Mouse (Mus musculus): Measurements from ENCODE around the gene Igfbp2. TPM values are rescaled to one million over a fixed set of nuclear protein-coding genes. Genes with fewer than 3 reads are reported as not detected.

Gene Igfbp2
- polyA plus RNA-seq, 1 experiment from 2014 or later = 85.0 TPM

DNA sequence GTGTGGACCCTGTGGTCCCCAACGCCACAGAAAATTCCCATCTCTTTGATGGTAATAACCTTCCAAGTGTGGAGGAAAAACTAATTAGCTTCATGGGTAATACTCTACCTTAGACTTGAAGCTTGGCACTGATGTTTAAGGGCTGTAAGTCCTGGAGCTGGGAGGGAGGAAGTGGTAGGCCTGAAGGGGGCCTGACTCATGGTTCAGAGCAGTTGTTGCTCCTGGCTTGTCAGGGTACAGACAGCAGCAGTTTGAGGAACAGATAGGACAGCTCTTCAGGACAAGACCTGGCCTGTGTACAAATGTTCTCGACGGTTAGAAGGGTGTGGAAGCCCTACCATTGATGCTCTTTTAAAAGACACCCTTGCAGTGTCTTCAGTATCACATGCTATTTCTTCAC lies 8.7 kb upstream of the Igfbp2 start:
- Histone ChIP-seq H3K4me2 (no peak overlapping the region), H3K27ac (replicated peaks) (no peak overlapping the region; the same call in 1 of the 2 replicates), H3K4me3 (no peak overlapping the region), H3K4me1 (peaks cover 24% of the 10 kb centered on the region), H3K27me3 (replicated peaks) (no peaks in the 10 kb centered on the region), H3K9me3 (peaks cover 5% of the 10 kb centered on the region; the same call in 1 of the 2 replicates), H3K36me3 (no peaks in the 10 kb centered on the region), H3K9ac (no peak overlapping the region)
- WGBS = 73% methylated on average over 3 of the region's 3 CpGs
- no peak for ATAC-seq (ENCODE audit: extremely low read depth, insufficient number of reproducible peaks, low FRiP score, low TSS enrichment)

DNA sequence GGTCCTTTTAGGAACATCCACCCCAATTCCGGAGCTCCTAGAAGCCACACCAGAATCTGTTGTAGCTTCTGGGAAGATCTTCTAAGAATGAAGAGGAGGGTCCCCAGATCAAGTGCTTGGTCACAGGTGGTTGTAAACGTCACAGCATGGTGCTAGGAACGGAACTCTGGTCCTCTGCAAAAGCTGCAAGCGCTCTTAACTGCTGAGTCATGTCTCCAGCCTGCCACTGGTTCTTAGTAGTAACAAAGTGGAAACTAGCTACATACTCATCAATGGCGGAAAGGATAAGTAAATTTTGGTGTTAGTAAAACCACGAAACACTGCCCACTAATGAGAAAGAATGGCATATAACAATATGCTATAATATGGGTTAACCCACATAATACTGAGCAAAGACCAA lies 4.3 kb upstream of the Igfbp2 start:
- WGBS = 83% methylated on average over 6 of the region's 6 CpGs
- Histone ChIP-seq H3K4me2 (no peak overlapping the region), H3K36me3 (no peaks in the 10 kb centered on the region), H3K9ac (no peak overlapping the region), H3K4me3 (no peak overlapping the region), H3K27me3 (replicated peaks) (peaks cover 18% of the 10 kb centered on the region), H3K4me1 (peaks cover 15% of the 10 kb centered on the region), H3K9me3 (no peaks in the 10 kb centered on the region), H3K27ac (replicated peaks) (no peak overlapping the region)
- no peak for ATAC-seq (ENCODE audit: extremely low read depth, insufficient number of reproducible peaks, low FRiP score, low TSS enrichment)

DNA sequence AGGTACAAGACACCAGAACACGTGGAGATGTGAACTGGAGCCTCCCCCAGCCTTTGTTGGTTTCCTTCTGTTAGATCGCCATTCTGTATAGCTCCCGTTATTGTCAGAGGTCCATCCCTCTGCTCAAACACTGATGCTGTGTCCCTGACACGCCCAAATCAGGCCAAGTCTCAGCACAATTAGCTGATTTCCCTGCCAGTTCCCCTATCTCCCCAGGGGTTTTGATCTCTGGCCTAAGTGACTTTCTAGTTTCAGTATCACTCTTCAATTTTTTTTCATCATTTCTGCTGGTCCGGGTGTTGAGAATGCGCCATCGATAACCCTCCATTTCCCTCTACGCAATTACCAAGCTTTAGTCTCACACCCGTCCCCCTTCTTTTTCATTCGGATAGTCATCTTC lies 1.4 kb upstream of the Igfbp2 start:
- no peak overlapping the region for H3K4me3 ChIP-seq
- WGBS = 78% methylated on average over 10 of the region's 10 CpGs
- no peak overlapping the region for H3K4me2 ChIP-seq

DNA sequence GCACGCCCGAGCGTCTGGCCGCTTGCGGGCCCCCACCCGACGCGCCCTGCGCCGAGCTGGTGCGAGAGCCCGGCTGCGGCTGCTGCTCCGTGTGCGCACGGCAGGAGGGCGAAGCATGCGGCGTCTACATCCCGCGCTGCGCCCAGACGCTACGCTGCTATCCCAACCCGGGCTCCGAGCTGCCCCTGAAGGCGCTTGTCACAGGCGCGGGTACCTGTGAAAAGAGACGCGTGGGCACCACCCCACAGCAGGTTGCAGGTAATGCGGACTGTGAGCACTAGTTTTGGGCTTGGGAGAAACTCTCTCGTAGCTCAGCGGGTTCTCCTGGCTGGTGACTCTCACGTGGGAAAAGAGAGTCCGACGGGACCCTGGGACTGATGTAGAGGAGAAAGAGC lies 401 bp downstream of the Igfbp2 start:
- Histone ChIP-seq H3K4me3 (peak overlapping the region; percentile 68), H3K4me2 (peak overlapping the region; percentile 99), H3K36me3 (no peaks in the 10 kb centered on the region), H3K4me1 (peaks cover 41% of the 10 kb centered on the region), H3K27me3 (replicated peaks) (peaks cover 40% of the 10 kb centered on the region), H3K9ac (peak overlapping the region; percentile 85), H3K27ac (replicated peaks) (no peak overlapping the region; the same call in 1 of the 2 replicates), H3K9me3 (no peaks in the 10 kb centered on the region)
- ATAC-seq (ENCODE audit: extremely low read depth, insufficient number of reproducible peaks, low FRiP score, low TSS enrichment) = no peak
- WGBS = under 1% methylated on average over 37 of the region's 37 CpGs

More for the DNA sequence above, 1.4 kb upstream of the Igfbp2 start:
- ATAC-seq (ENCODE audit: extremely low read depth, insufficient number of reproducible peaks, low FRiP score, low TSS enrichment) = no peak
- no peak overlapping the region for H3K9ac ChIP-seq
- H3K9me3 ChIP-seq = no peaks in the 10 kb centered on the region
- peaks cover 40% of the 10 kb centered on the region for H3K27me3 ChIP-seq (replicated peaks)
- H3K4me1 ChIP-seq = peaks cover 37% of the 10 kb centered on the region
- H3K36me3 ChIP-seq = no peaks in the 10 kb centered on the region
- H3K27ac ChIP-seq (replicated peaks) = no peak overlapping the region

- H3K4me3 ChIP-seq = peak overlapping the region; percentile 68
- H3K4me1 ChIP-seq = peaks cover 41% of the 10 kb centered on the region
- ATAC-seq (ENCODE audit: extremely low read depth, insufficient number of reproducible peaks, low FRiP score, low TSS enrichment) = no peak
- H3K27me3 ChIP-seq (replicated peaks) = peaks cover 40% of the 10 kb centered on the region
- peak overlapping the region; percentile 99 for H3K4me2 ChIP-seq
- peak overlapping the region; percentile 85 for H3K9ac ChIP-seq
- 1% methylated on average over 20 of the region's 20 CpGs for WGBS
- H3K27ac ChIP-seq (replicated peaks) = no peak overlapping the region
- H3K9me3 ChIP-seq = no peaks in the 10 kb centered on the region
- no peaks in the 10 kb centered on the region for H3K36me3 ChIP-seq
These were observed 983 bp downstream of the Igfbp2 start for GRCm38 (mm10) chr1:72825286-72825685.

GRCm38 (mm10) chr1:72825921-72826320 lies 1.6 kb downstream of the Igfbp2 start:
- peak overlapping the region; percentile 99 for H3K4me2 ChIP-seq
- WGBS = 36% methylated on average over 4 of the region's 4 CpGs
- peak overlapping the region; percentile 68 for H3K4me3 ChIP-seq

GRCm38 (mm10) chr1:72826446-72826845 lies 2.1 kb downstream of the Igfbp2 start:
- ATAC-seq (ENCODE audit: extremely low read depth, insufficient number of reproducible peaks, low FRiP score, low TSS enrichment) = no peak
- peak overlapping the region; percentile 99 for H3K4me2 ChIP-seq

More at GRCm38 (mm10) chr1:72825921-72826320, 1.6 kb downstream of the Igfbp2 start:
- Histone ChIP-seq H3K27ac (replicated peaks) (no peak overlapping the region), H3K9me3 (no peaks in the 10 kb centered on the region), H3K4me1 (peaks cover 41% of the 10 kb centered on the region), H3K27me3 (replicated peaks) (peaks cover 40% of the 10 kb centered on the region), H3K9ac (peak overlapping the region; percentile 85), H3K36me3 (no peaks in the 10 kb centered on the region)
- no peak for ATAC-seq (ENCODE audit: extremely low read depth, insufficient number of reproducible peaks, low FRiP score, low TSS enrichment)

DNA sequence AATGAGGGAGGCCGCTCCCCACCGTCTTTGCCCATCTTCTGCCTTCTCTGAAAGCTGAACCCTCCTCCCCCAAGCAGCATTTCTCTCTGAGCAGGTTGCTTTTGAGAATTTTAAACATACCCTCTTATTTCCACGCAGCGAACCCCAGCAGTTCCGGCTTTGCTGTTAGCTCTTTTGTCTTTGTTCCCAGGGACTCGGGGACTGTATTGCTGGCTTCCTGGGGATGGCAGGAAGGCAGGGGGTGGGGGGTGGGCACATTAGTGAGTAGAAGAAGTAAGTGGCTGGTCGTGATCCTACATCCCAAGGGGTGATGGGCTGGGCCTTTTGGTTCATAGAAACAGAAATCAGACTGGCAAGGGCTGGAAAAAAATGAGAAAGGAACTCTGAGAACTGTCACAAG lies 2.6 kb downstream of the Igfbp2 start:
- H3K36me3 ChIP-seq = no peaks in the 10 kb centered on the region
- peak overlapping the region; percentile 59 for H3K27ac ChIP-seq (replicated peaks)
- ATAC-seq (ENCODE audit: extremely low read depth, insufficient number of reproducible peaks, low FRiP score, low TSS enrichment) = no peak
- WGBS = 19% methylated on average over 7 of the region's 7 CpGs
- peaks cover 41% of the 10 kb centered on the region for H3K4me1 ChIP-seq
- peak overlapping the region; percentile 68 for H3K4me3 ChIP-seq
- H3K4me2 ChIP-seq = peak overlapping the region; percentile 99
- peaks cover 36% of the 10 kb centered on the region for H3K27me3 ChIP-seq (replicated peaks)
- H3K9ac ChIP-seq = peak overlapping the region; percentile 85
- H3K9me3 ChIP-seq = no peaks in the 10 kb centered on the region

More at GRCm38 (mm10) chr1:72826446-72826845, 2.1 kb downstream of the Igfbp2 start:
- Histone ChIP-seq H3K27me3 (replicated peaks) (peaks cover 36% of the 10 kb centered on the region), H3K36me3 (no peaks in the 10 kb centered on the region), H3K4me1 (peaks cover 41% of the 10 kb centered on the region), H3K4me3 (peak overlapping the region; percentile 68), H3K9me3 (no peaks in the 10 kb centered on the region), H3K27ac (replicated peaks) (peak overlapping the region; percentile 59), H3K9ac (peak overlapping the region; percentile 85)
- WGBS = 21% methylated on average over 6 of the region's 6 CpGs

DNA sequence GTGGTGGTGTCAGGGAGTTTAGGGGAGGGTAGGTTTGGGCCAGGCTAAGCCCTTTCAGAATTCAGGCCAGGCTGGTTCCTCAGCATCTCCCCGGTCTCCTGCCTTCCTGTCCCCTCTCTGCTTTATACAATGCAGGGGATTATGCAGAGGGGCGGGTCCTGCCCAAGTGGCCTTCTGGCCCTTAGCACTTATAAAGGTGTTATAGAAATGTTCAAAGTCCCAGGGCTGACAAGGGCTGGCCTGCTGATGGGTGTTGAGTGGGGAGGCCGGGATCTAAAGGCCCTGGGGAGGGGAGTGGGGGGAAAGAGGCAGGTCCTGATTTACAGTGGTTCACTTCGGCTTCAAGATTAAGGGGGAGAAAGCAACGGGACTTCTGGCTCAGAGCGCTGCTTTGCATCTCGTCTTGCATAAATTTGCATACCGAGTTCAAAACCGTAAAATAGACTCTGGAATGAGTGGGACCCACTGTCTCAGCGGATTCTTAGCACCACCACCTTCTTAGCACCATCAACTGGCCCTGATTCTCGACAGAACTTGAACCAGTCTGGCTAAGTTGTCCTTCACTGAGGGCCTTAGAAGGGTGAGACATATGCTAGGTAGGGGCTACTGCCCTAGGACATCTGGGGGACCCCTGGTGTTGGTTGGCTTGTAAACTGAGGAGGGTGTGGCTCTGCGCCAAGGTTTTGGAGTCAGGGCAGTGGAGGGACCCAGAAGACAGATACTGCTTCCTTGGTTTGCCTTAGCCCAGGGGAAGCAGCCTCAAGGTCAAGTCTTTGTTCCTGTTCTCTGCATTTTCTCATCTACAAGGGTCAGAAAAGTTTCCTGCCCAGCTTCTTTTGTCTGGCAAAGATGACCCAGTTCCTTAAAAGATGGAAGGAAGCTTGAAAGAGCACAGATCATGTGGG lies 3.4 kb downstream of the Igfbp2 start:
- Histone ChIP-seq H3K27me3 (replicated peaks) (peaks cover 33% of the 10 kb centered on the region), H3K36me3 (no peaks in the 10 kb centered on the region), H3K4me1 (peaks cover 46% of the 10 kb centered on the region), H3K4me2 (peak overlapping the region; percentile 99), H3K9ac (peak overlapping the region; percentile 85; the same call in 1 of the 2 replicates), H3K4me3 (no peak overlapping the region), H3K9me3 (no peaks in the 10 kb centered on the region), H3K27ac (replicated peaks) (0 out of 2 replicates have a peak overlapping the region, but pooled peaks have one; percentile 59)
- 21% methylated on average over 12 of the region's 12 CpGs for WGBS
- ATAC-seq (ENCODE audit: extremely low read depth, insufficient number of reproducible peaks, low FRiP score, low TSS enrichment) = no peak

DNA sequence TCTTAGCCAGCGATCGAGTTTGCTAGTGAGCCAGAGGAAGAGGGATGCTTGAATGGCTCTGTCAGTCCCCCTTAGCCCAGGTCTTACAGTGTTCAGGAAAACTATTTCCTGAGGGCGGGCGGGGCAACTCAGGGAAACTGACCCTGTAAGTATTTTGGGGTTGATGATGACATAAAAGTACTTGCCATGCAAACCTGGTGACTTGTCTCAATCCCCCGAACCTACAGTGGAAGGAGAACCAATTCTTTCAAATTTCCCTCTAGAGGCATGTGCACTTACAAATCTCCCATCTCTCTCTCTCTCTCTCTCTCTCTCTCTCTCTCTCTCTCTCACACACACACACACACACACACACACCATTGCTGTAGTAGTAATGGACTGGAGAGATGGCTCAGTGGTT lies 4.5 kb downstream of the Igfbp2 start:
- H3K27ac ChIP-seq (replicated peaks) = no peak overlapping the region
- no peaks in the 10 kb centered on the region for H3K9me3 ChIP-seq
- WGBS = 90% methylated on average over 5 of the region's 5 CpGs
- H3K4me2 ChIP-seq = no peak overlapping the region
- no peak for ATAC-seq (ENCODE audit: extremely low read depth, insufficient number of reproducible peaks, low FRiP score, low TSS enrichment)
- H3K36me3 ChIP-seq = no peaks in the 10 kb centered on the region
- H3K27me3 ChIP-seq (replicated peaks) = peaks cover 29% of the 10 kb centered on the region
- peaks cover 51% of the 10 kb centered on the region for H3K4me1 ChIP-seq
- H3K9ac ChIP-seq = no peak overlapping the region
- no peak overlapping the region for H3K4me3 ChIP-seq

GRCm38 (mm10) chr1:72830485-72830884 lies 6.2 kb downstream of the Igfbp2 start:
- 80% methylated on average over 2 of the region's 2 CpGs for WGBS
- no peak overlapping the region for H3K4me3 ChIP-seq
- H3K27ac ChIP-seq (replicated peaks) = no peak overlapping the region
- no peak overlapping the region for H3K4me2 ChIP-seq
- H3K9me3 ChIP-seq = no peaks in the 10 kb centered on the region
- peaks cover 17% of the 10 kb centered on the region for H3K27me3 ChIP-seq (replicated peaks)
- H3K36me3 ChIP-seq = no peaks in the 10 kb centered on the region
- no peak for ATAC-seq (ENCODE audit: extremely low read depth, insufficient number of reproducible peaks, low FRiP score, low TSS enrichment)
- H3K4me1 ChIP-seq = peaks cover 40% of the 10 kb centered on the region
- no peak overlapping the region for H3K9ac ChIP-seq

Measured in heart, embryonic 13.5 days (tissue).